1 mouse cellular context compared by ENCODE assay signal in genomic region chr2:160933890-160934289, GRCm38 (mm10).
TF ChIP-seq lines count a peak whose summit lies in the region.

No protein-coding gene starts in this region.

TF ChIP-seq in MEL, 35 proteins besides CTCF, POLR2A, EP300 and RAD21 (continued from another document):
- TF ChIP-seq MXI1 (IDR thresholded peaks at IDR 0.05; ENCODE audit: low read depth, low read length) = no peak
- no peak for TF ChIP-seq ZNF384 (IDR thresholded peaks at IDR 0.05; ENCODE audit: low read depth, low read length)
- no peak for TF ChIP-seq MAFK (IDR thresholded peaks at IDR 0.05; ENCODE audit: borderline replicate concordance, low read depth, low read length)
- no peak for TF ChIP-seq MAX (IDR thresholded peaks at IDR 0.05; ENCODE audit: low read length)
- TF ChIP-seq MAZ (IDR thresholded peaks at IDR 0.05; ENCODE audit: low read depth, low read length) = no peak
- TF ChIP-seq NELFE (IDR thresholded peaks at IDR 0.05; ENCODE audit: low read depth, low read length) = no peak
- no peak for TF ChIP-seq ZKSCAN1 (IDR thresholded peaks at IDR 0.05; ENCODE audit: low read depth, low read length)
- no peak for TF ChIP-seq CHD2 (IDR thresholded peaks at IDR 0.05; ENCODE audit: low read length)
- TF ChIP-seq GABPA (IDR thresholded peaks at IDR 0.05; ENCODE audit: low read depth, low read length) = no peak
- no peak for TF ChIP-seq POLR2AphosphoS5 (IDR thresholded peaks at IDR 0.05; ENCODE audit: borderline replicate concordance, low read depth, low read length)
